Mouse (Mus musculus): Measurements from ENCODE around the gene Erbb4.

Gene Erbb4

DNA sequence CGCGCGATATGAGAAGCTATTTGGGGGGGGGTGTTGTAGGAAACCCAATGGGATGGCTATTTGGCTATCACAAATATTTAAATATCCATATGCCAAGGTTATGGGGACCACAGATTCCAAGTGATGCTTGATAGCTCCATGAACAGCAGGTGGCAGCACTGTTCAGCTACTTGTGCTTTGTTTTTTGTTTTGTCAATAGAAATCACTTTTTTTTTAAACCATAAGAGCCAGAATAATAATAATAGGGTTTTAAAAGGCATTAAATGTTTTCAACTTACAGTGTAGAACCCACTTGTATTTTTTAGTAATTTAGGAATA, 1001.4 kb downstream of the Erbb4 start:
- peak; percentile 63 for DNase-seq (ENCODE audit: low read depth, low spot score)

DNA sequence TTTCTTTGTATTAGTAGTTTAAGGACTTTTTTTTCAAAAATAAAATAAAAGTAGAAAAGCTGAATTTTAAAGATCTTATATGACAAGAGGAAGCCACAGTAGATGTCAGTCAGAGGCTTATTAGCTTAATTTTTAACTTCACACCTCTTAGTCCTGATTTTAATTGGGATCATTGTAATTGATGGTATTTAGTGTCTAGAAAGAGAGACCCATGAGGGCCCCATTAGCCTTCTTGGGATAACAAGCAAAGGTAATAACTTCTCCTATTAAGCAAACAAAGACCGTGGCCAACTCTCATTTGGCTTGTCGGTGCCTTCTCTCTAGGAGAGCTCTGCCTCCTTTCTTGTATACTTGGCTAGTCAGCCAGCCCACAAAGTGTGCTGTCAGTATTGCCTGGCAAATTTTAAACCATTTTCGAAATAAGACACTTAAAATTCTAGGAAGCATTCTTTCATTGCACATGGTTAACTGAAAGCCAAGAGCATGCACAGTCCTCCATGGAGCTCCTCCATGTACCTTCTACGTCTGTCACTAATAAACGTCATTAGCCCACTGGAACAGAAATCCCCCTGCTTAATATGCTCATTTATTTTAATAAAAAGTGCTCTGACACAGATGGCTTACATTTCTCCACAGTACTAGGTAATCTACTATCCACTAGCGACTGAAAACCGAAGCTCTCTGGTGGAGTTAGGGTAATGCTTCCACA, 1001.9 kb downstream of the Erbb4 start:
- no peak for DNase-seq (ENCODE audit: low read depth, low spot score)

DNA sequence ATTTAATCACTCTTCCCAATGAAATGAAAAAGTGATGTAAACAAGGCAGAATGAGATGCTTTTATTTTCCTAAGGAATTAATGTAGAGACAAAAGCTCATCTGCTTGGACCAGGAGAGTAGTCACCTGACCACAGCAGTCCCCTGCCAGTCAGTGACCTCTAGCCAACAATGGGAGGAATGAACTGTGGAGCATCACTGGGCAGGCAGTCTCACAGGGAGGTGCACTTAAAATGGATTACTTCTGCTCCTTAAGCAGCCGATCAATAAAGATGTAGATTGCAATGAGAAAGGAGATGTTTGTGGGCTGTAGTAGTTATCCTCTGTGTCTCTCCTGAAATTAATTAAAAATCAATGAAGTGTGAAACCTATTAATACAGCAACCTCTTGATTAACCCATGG, 1018.2 kb downstream of the Erbb4 start:
- no peak for DNase-seq (ENCODE audit: low read depth, low spot score)

DNA sequence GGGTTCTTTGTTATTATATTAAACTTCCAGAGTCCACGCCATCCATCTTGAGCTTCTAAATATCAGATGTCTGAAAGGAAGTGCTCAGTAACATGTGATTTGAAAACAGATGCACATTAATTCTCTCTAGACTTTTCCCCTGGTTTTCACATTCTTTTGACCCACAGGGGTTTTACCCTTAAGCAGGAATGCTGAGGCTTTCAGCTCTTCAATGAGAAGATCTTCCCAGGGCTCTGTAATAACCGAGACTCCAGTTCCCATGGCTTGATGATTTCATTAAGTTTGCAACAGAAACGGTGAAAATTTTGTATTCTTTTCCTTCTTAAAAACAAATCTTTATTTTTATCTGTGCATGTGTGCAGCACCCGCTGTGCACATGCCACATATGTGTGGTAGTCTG, 1051.4 kb downstream of the Erbb4 start:
- no peak for DNase-seq (ENCODE audit: low read depth, low spot score)

DNA sequence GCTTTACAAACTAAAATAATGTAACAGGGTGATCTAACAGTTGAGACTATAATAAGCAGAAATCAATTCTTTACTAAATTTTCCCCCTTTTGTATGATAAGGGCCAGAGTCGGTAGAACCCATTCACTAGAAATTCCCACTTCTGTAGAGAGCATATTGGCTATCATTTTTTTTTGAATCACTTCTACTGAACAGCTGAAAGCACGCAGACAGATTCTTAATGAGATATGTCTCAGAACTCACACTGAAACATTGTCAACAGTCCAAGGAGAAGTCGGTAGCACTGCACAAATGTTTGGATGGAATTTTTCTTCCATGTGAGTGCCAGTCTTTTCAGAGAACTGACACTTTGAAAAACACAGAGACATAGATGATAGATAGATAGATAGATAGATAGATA, 1053.1 kb downstream of the Erbb4 start:
- peak; percentile 12 for DNase-seq (ENCODE audit: low read depth, low spot score)

DNA sequence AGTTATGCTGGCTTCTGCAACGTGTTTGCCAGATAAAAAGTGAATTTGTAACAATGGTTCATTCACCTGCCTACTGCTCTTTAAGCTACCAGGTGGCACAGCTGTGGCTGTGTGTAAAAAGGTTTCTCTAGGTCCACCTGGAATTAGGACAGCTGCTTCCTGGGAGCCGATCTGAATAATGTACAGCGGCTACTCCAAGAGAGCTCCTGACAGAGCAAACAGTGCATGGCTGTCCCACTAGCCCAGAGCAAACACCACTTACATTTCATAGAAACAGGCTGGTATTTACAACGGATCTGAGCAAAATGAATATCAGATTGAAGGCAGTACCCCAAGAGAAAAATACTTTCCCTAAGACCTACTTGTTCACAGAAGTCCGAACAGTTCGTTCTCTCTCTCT, 1058.0 kb downstream of the Erbb4 start:
- no peak for DNase-seq (ENCODE audit: low read depth, low spot score)

DNA sequence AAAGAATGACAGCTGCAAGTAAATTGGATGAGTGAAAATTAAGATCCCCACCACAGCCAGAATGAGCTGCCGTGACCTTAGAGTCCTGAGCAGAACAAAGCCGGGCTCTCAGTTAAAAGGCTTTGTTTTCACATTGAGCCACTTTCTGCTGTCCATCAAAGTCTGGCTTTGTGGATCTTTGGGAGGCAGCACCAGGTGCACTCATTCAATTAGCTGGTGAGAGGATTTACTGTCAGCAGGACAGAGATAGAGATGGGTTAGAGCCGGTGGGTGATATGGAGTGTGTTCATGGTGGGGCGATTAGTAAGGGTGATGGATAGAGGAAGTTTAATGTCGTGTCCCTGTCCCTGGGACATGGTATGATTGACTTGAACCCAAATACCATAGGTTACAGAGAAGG, 1060.7 kb downstream of the Erbb4 start:
- peak; percentile 36 for DNase-seq (ENCODE audit: low read depth, low spot score)

DNA sequence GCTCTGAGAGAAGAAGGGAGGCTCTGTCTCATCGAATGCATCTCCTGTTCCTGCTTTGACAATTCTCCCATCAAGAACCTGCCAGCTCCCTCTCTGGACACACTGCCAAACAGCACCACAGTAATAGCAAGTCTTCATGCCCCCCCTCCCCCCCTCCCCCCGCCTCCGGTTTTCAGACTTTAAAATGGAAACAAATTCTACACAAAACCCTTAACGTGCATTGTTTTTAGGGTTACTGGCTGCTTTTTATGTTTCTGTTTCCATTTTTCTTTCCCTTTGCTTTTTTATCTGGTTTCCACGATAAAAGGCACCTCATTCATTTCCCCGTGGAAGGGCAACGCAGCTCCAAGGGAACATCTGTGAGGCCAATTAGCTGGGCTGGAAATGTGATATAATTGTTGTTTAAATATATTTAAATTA, 1061.3 kb downstream of the Erbb4 start:
- peak; percentile 85 for DNase-seq (ENCODE audit: low read depth, low spot score)

DNA sequence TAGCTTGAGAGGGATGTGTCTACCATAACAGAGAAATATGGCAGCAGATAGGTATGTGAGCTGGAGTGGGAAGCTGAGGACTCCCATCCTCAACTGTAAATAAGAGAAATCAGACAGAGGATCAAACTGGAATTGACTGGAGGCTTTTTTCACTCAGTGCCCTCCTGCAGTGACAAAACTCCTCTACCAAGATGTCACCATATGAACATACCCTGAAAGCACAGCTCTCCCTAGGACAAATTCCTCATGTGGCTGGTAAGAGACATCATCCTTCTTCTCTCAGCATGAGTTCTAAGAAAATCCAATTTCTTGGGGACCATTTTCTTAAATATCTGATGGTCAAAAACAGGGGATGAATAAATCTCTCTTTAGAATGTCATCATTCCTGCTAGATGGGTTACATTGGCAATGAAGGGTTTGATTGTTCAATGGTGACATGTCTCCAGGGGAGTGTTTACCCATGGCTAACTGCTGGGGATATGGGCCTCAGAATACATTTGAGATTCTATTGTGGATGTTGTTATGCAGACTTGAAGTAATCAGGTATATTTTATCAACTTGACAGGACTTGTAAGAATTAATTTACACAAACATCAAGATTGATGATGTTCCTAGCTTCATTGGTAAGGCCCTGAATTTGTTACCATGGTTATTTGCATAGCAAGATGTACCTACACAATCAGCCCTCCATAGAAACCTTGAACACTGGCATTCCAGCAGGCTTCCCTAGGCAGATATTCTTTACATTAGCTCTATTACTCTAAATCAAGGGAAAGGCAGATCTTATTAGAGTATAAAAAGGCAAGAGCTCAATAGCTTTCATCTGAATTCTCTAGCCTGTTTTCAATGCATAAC, 1083.5 kb downstream of the Erbb4 start:
- DNase-seq (ENCODE audit: low read depth, low spot score) = no peak

DNA sequence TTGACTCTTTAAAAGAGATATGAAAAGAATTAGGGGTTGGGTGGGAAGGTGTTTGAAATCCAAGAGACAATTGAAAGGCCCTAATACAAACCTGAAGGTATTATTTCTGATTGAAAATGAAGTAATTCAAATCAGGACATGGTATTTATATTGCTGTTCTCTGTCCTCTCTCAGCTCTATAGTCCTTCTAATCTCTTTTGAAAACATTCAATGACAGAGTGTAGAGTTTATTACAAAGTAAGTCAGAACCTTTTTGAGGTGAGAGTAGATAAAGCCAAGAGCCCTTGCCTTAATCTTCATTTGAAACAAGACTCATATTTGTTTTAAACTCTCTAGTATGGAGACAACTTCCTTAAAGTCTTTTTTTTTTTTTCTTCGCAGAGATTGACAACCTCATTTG, 1087.8 kb downstream of the Erbb4 start:
- no peak for DNase-seq (ENCODE audit: low read depth, low spot score)

DNA sequence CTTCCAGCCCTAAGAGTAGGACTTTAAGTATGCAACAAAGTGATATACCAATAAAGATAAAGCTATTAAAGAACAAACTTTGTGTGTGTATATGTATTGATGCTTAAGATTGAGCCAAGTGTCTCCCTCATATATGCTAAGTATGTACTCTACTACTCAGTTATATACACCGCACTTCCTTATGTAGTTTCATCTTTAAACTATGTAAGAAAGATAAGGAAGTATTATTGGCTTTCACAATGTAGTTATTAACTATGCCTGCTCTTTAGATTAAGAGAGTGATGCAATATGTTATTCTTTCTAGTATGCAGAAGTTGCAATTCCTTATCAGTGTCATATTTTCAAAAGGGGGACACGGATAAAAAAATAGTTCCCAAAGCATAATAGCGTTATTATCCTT, 1088.2 kb downstream of the Erbb4 start:
- DNase-seq (ENCODE audit: low read depth, low spot score) = no peak
